Mouse (Mus musculus): Measurements from ENCODE around the gene Gja1. TPM values are rescaled to one million over a fixed set of nuclear protein-coding genes. Genes with fewer than 3 reads are reported as not detected.
"Not testable (repeated sequence)": the region's sequence is repeated elsewhere in the genome, so short reads cannot be mapped to it uniquely, and the experiment has no call there.

The Gja1 gene
- total RNA-seq (2021) = 100 to 1,000 TPM; 436 to 469 TPM
- long read RNA-seq, experiment 1, transcript Gja1-201 (2 exons, 3,071 nt) = major isoform, 1,062 of 1,133 reads
- long read RNA-seq, experiment 1, partial matches to known transcripts = 59 of 1,133 reads
- long read RNA-seq, experiment 1, other reads (novel, unspliced or antisense) = 11 of 1,133 reads
- long read RNA-seq, experiment 2, transcript Gja1-201 (2 exons, 3,071 nt) = major isoform, 1,391 of 1,507 reads
- long read RNA-seq, experiment 2, partial matches to known transcripts = 96 of 1,507 reads
- long read RNA-seq, experiment 2, other reads (novel, unspliced or antisense) = 13 of 1,507 reads

- intact Hi-C loops (cut with DNase I) = loop anchor here (2.0 to 5.0 kb wide), 2 partner anchors 221 to 375 kb away; no protein-coding TSS in a partner anchor
- peak; percentile 56 to 70 for DNase-seq
Observed at GRCm38 (mm10) chr10:56377097-56377965, at the start of gene Gja1. Gja1 (plus strand) TSS chr10:56377330.

GRCm38 (mm10) chr10:56338851-56339489, 38.2 kb upstream of the Gja1 start:
- peak; percentile 81 to 89 for DNase-seq
- intact Hi-C loops (cut with DNase I) = loop anchor here (5.0 kb wide), 2 partner anchors 177 to 232 kb away; partner anchors contain the start of gene Msl3l2

- intact Hi-C loops (cut with DNase I) = no loop called here
- DNase-seq = no peak
Observed at GRCm38 (mm10) chr10:56360472-56360871, 16.7 kb upstream of the Gja1 start.

DNA sequence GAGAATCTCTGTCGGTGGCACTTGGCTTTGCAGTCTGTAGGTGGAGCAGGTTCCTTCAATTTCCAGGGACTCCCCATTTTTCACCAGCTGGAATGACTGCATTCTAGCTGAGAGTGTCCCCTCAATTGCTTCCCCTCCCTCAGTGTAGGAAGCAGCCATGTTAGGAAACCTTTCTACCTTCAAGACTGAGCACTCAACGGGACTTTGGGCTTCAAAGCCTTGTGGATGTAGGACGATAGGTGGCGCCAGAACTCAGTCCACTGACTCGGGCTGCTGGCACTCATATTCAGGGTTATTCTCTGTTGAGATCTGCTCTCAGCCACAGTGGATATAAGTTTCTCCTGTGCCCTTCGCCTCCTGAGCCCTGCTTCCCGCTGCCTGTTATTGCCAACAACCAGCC, 8.1 kb upstream of the Gja1 start:
- peak; percentile 74 to 82 for DNase-seq
- intact Hi-C loops (cut with DNase I) = loop anchor here (2.0 to 5.0 kb wide), 2 partner anchors 814 to 1078 kb away; no protein-coding TSS in a partner anchor

GRCm38 (mm10) chr10:56373021-56373720, 4.0 kb upstream of the Gja1 start:
- DNase-seq = no peak
- intact Hi-C loops (cut with DNase I) = loop anchor here (1.0 to 5.0 kb wide), 2 partner anchors 811 to 944 kb away; no protein-coding TSS in a partner anchor

DNA sequence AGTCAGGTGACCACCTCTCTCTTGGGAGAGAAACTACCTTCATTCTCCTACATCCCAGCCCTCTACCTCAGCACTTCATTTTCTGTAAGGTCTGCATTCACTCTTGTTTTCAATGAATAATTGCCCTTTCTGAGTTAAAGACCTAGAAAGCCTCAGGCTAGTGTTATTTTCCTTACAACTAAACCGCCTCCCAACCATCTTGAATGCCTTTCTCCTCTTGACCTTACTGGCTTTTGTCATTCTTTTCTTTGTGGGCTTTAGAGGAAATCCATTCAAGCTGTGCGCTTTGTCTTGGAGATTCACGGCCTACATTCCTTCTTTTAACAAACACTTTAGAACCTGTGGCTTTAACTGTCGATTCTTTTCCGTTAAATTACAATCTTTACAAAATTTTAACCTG, 3.0 kb upstream of the Gja1 start:
- intact Hi-C loops (cut with DNase I) = loop anchor here (1.0 to 5.0 kb wide), 3 partner anchors 467 to 943 kb away; no protein-coding TSS in a partner anchor
- no peak for DNase-seq

GRCm38 (mm10) chr10:56375906-56376468, 1.1 kb upstream of the Gja1 start:
- no peak for DNase-seq
- intact Hi-C loops (cut with DNase I) = loop anchor here (2.0 to 5.0 kb wide), 3 partner anchors 223 to 465 kb away; no protein-coding TSS in a partner anchor

DNA sequence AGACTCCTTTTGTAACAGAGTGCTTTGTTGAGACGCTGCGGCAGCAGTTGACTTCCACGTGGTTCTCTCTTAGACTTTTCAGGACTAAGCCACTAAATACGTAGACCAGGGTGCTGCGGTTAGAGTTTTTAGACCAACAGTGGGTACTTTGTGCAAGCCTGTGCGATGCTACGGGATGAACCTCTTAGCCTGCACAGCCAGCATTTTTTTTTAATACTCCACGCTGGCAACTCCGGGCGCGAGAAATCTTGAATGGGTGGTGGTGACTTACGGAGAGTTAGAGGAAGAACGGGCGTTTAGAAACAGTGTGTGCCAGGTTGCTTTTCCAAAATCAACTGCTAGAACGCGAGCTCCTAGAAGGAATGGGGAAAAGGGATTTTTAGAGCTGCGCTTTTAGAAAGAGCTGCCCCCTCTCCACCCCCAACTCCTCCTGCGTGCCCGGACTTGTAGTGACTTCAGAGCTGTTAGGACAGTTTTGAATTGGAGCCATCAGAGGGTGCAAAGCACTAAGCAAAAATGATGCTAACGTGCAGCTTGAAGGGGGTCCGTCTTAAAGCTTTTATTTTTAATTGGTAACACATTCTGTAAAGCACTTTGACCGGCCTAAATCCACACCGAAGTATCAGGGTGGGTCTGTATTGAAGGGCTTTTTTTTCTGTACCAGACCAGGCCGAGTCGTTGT, 977 bp downstream of the Gja1 start:
- intact Hi-C loops (cut with DNase I) = loop anchor here (2.0 to 5.0 kb wide), 4 partner anchors 91 to 374 kb away; no protein-coding TSS in a partner anchor

DNA sequence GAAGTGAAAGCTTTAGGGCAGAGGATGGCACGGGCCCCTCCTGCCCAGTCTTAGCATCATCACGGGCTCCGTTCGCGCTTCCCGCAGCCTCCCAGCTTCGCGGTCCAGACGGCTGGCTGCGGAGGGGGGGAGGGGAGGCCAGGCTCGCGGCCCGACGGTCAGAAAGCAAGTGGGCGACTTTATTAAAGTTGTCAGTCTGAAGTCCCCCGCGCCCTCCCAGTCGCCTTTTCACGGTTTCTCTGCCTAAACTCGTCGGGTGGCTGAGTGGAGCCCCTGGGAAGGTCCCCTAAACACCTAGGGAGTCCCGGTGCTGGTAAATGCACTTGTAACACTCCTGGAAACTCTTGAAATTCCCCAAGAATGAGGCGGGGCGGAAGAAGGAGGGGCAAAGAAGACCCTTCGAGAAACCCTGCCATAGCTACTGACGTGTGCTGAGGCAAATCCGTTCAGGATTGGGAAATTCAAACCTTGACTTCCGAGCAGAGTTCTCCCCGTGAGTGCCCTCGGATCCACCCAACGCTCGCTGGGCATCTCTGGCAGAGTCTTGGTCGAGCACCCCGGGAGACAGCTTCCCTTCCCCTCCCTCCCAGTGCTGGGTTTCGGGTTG, 1.6 kb downstream of the Gja1 start:
- intact Hi-C loops (cut with DNase I) = loop anchor here (2.0 to 5.0 kb wide), 3 partner anchors 90 to 374 kb away; no protein-coding TSS in a partner anchor
- peak; percentile 51 to 57 for DNase-seq

More for the DNA sequence above, 977 bp downstream of the Gja1 start:
- DNase-seq = peak in 1 of 2 experiments; percentile 13

- no peak for DNase-seq
- intact Hi-C loops (cut with DNase I) = loop anchor here (2.0 to 5.0 kb wide), 4 partner anchors 89 to 733 kb away; no protein-coding TSS in a partner anchor
Observed at GRCm38 (mm10) chr10:56379720-56380119, 2.6 kb downstream of the Gja1 start.

DNA sequence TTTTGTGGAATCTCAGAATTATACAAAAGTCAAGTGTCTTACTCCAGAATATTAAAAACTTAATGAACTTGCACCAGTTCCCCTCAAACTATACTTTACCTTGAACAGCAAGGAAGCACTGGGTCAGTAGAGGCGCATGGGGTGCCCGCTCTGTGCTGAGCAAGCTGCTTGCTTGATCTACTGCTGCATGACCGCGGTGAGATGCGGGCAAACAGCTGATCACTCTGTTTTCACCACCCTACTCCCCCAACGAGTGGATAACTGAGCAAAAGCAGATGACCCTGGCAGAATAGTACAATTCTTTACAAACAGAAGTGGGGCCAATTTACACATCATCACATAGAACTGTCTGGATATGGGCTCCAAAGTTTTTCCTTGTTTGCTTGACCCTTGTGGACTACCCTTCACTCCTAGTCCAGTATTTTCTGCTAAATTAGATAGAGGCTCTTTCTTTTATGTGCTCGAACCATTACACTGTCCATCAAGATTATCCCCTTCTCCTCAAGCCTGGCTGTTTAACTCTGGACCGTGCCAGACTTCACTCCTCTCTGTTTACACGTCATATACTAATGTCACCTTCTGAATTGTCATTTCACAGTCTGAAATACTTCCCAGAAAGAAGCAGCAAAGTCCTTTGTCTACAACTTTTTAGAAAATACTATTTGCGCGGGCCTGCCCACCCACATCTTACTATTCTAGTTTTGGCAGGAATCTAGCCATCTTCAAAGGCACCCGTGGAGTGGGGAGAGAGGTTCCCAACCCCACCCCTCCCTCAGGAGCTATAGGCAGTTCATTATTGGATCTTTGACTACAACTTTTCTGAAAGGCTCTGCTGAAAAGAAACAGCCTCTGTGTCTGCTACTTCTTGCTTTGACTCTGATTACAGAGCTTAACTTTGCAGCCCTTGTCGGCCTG, 8.3 kb downstream of the Gja1 start:
- DNase-seq = no peak
- intact Hi-C loops (cut with DNase I) = loop anchor here (5.0 kb wide), 1 partner anchor 197 kb away; no protein-coding TSS in a partner anchor

GRCm38 (mm10) chr10:56393095-56393784, 16.1 kb downstream of the Gja1 start:
- DNase-seq = no peak
- intact Hi-C loops (cut with DNase I) = no loop called here

- intact Hi-C loops (cut with DNase I); DNase-seq: not testable (repeated sequence)
Observed at GRCm38 (mm10) chr10:56393815-56394417, 16.8 kb downstream of the Gja1 start.

- intact Hi-C loops (cut with DNase I) = no loop called here
- DNase-seq = no peak
Observed at GRCm38 (mm10) chr10:56397875-56398274, 20.7 kb downstream of the Gja1 start.

DNA sequence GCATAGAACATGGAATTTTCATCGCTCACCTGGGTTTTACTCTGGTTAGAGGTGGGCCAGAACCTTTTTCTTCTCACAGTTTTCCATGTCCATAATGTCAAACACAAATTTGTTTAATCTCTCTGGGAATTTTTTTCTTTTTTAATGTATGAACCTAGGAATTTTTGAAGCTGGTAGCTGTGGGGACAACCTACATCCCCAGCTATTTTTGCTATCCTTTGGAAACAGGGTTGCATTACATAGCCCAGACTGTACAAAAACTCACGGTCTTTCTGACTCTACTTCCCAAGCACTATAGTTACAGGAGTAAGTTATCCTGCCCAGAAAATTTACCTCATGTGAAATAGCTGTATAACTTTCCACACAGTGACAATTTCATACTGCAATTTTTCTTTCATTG, 21.2 kb downstream of the Gja1 start:
- DNase-seq = no peak
- intact Hi-C loops (cut with DNase I) = no loop called here

GRCm38 (mm10) chr10:56401396-56401795, 24.3 kb downstream of the Gja1 start:
- DNase-seq; intact Hi-C loops (cut with DNase I): not testable (repeated sequence)
